Mouse (Mus musculus): Measurements from ENCODE around the gene Oaz1. TPM values are rescaled to one million over a fixed set of nuclear protein-coding genes. Genes with fewer than 3 reads are reported as not detected.

Oaz1 gene
- polyA plus RNA-seq, 2 experiments: 882 to 1,813 TPM

DNA sequence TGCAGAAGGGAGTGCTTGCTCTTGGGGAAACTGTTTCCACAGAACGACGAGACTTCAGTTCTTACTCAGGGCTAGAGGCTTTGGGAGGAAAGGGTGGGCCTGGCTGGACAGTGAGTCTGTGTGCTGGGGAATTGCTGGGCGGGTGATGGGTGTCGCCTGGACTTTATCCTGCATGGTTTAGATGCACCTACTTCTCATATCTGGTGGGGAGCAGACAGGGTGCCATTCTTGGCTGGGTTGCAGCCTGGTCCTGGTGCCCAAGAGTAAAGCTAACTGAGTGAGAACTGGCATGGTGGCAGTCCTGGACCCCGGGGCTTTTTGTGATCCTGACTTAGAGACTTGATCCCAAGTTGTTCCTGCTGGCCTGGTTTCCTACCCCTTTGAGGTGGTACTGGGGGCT, 30.5 kb downstream of the Oaz1 start:
- Histone ChIP-seq H3K4me2 (replicated peaks; ENCODE audit: low read depth, low read length, severe bottlenecking) (0 out of 2 replicates have a peak overlapping the region, but pooled peaks have one; percentile 99), H3K4me3 (replicated peaks; ENCODE audit: low read length) (no peak overlapping the region), H3K36me3 (ENCODE audit: control insufficient read depth, insufficient read depth, low read length) (peaks cover 19% of the 10 kb centered on the region), H3K27ac (replicated peaks; ENCODE audit: low read depth, low read length) (no peak overlapping the region), H3K27me3 (ENCODE audit: control insufficient read depth, insufficient read depth, low read length) (no peaks in the 10 kb centered on the region), H3K9me3 (ENCODE audit: control insufficient read depth, low read length) (no peaks in the 10 kb centered on the region), H3K4me1 (ENCODE audit: control insufficient read depth, insufficient read depth, low read length) (peaks cover 20% of the 10 kb centered on the region), H3K9ac (ENCODE audit: low read depth, low read length, severe bottlenecking) (peak overlapping the region; percentile 36)
- DNase-seq (ENCODE audit: low spot score) (no peak), ATAC-seq (ENCODE audit: low FRiP score, low read depth) (no peak)
- TF ChIP-seq POLR2A (IDR thresholded peaks at IDR 0.05; ENCODE audit: borderline replicate concordance, extremely low read depth, insufficient read depth, insufficient read length): no peak
- WGBS: 85% methylated on average over 5 of the region's 5 CpGs

GRCm38 (mm10) chr10:80857386-80857785, 30.9 kb downstream of the Oaz1 start:
- DNase-seq (ENCODE audit: low spot score) (no peak), ATAC-seq (ENCODE audit: low FRiP score, low read depth) (no peak)
- Histone ChIP-seq H3K9me3 (ENCODE audit: control insufficient read depth, low read length) (no peaks in the 10 kb centered on the region), H3K27me3 (ENCODE audit: control insufficient read depth, insufficient read depth, low read length) (no peaks in the 10 kb centered on the region), H3K4me3 (replicated peaks; ENCODE audit: low read length) (no peak overlapping the region), H3K27ac (replicated peaks; ENCODE audit: low read depth, low read length) (no peak overlapping the region), H3K36me3 (ENCODE audit: control insufficient read depth, insufficient read depth, low read length) (peaks cover 19% of the 10 kb centered on the region), H3K4me2 (replicated peaks; ENCODE audit: low read depth, low read length, severe bottlenecking) (no peak overlapping the region), H3K9ac (ENCODE audit: low read depth, low read length, severe bottlenecking) (peak overlapping the region; percentile 36; the same call in 1 of the 2 replicates), H3K4me1 (ENCODE audit: control insufficient read depth, insufficient read depth, low read length) (peaks cover 20% of the 10 kb centered on the region)
- no peak for TF ChIP-seq POLR2A (IDR thresholded peaks at IDR 0.05; ENCODE audit: borderline replicate concordance, extremely low read depth, insufficient read depth, insufficient read length)
- WGBS: 83% methylated on average over 8 of the region's 8 CpGs

DNA sequence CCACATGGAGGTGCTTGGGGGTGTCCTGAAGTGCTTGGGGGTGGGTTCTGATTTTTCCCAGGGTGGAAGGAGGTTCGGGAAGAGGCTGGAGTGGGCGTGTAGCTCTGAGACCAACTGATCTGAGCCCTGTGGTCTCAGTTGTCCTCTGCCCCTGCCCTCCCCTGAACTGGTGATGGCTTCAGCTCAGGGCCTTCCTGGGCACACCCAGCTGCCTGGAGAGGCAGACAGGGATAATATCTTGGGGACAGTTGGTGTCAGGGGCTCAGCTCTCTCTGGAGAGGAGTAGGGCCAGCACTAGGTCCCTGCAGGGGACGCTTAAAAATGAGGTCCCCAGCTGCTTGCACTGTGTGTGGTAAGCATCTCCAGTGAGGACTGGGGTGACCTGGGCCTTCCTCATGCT, 31.4 kb downstream of the Oaz1 start:
- no peak for ATAC-seq (ENCODE audit: low FRiP score, low read depth)
- no peak for DNase-seq (ENCODE audit: low spot score)
- no peak overlapping the region for H3K4me3 ChIP-seq (replicated peaks; ENCODE audit: low read length)
- no peak for TF ChIP-seq POLR2A (IDR thresholded peaks at IDR 0.05; ENCODE audit: borderline replicate concordance, extremely low read depth, insufficient read depth, insufficient read length)
- 73% methylated on average over 3 of the region's 3 CpGs for WGBS
- H3K4me1 ChIP-seq (ENCODE audit: control insufficient read depth, insufficient read depth, low read length): peaks cover 20% of the 10 kb centered on the region
- peak overlapping the region; percentile 36; the same call in 1 of the 2 replicates for H3K9ac ChIP-seq (ENCODE audit: low read depth, low read length, severe bottlenecking)
- no peak overlapping the region for H3K4me2 ChIP-seq (replicated peaks; ENCODE audit: low read depth, low read length, severe bottlenecking)
- H3K27me3 ChIP-seq (ENCODE audit: control insufficient read depth, insufficient read depth, low read length): no peaks in the 10 kb centered on the region
- H3K36me3 ChIP-seq (ENCODE audit: control insufficient read depth, insufficient read depth, low read length): peaks cover 20% of the 10 kb centered on the region
- no peaks in the 10 kb centered on the region for H3K9me3 ChIP-seq (ENCODE audit: control insufficient read depth, low read length)
- no peak overlapping the region for H3K27ac ChIP-seq (replicated peaks; ENCODE audit: low read depth, low read length)

- Histone ChIP-seq H3K4me3 (replicated peaks; ENCODE audit: low read length) (no peak overlapping the region), H3K9ac (ENCODE audit: low read depth, low read length, severe bottlenecking) (peak overlapping the region; percentile 36; the same call in 1 of the 2 replicates), H3K4me1 (ENCODE audit: control insufficient read depth, insufficient read depth, low read length) (peaks cover 20% of the 10 kb centered on the region), H3K36me3 (ENCODE audit: control insufficient read depth, insufficient read depth, low read length) (peaks cover 21% of the 10 kb centered on the region), H3K9me3 (ENCODE audit: control insufficient read depth, low read length) (no peaks in the 10 kb centered on the region), H3K27me3 (ENCODE audit: control insufficient read depth, insufficient read depth, low read length) (no peaks in the 10 kb centered on the region), H3K4me2 (replicated peaks; ENCODE audit: low read depth, low read length, severe bottlenecking) (no peak overlapping the region), H3K27ac (replicated peaks; ENCODE audit: low read depth, low read length) (no peak overlapping the region)
- 90% methylated on average over 7 of the region's 7 CpGs for WGBS
- DNase-seq (ENCODE audit: low spot score) (no peak), ATAC-seq (ENCODE audit: low FRiP score, low read depth) (no peak)
- no peak for TF ChIP-seq POLR2A (IDR thresholded peaks at IDR 0.05; ENCODE audit: borderline replicate concordance, extremely low read depth, insufficient read depth, insufficient read length)
Measured at GRCm38 (mm10) chr10:80858350-80858935, 32.0 kb downstream of the Oaz1 start.

DNA sequence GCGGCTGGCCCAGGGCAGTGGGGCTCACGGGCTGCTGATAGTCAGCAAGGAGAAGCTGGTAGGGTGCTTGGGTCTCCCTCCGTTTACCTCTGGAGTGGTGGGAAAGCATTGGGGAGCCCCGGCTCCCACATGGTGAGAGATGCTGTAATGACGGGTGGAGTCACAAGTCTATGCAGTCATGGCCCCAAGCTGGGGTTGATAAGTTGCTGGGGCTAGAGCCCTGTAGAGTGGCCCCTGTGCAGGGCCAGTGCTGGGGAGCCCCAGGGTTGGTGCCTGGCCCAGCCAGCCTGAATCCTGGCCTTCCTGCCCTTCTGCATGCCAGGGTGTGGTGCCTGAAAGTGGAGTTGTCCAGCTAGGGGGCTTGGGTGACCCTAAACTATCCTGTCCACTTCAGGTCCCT, 35.8 kb downstream of the Oaz1 start:
- WGBS: 87% methylated on average over 5 of the region's 5 CpGs

More for the DNA sequence above, 35.8 kb downstream of the Oaz1 start:
- DNase-seq (ENCODE audit: low spot score) (no peak), ATAC-seq (ENCODE audit: low FRiP score, low read depth) (no peak)
- H3K9ac ChIP-seq (ENCODE audit: low read depth, low read length, severe bottlenecking): no peak overlapping the region
- peaks cover 54% of the 10 kb centered on the region for H3K36me3 ChIP-seq (ENCODE audit: control insufficient read depth, insufficient read depth, low read length)
- H3K9me3 ChIP-seq (ENCODE audit: control insufficient read depth, low read length): no peaks in the 10 kb centered on the region
- H3K4me3 ChIP-seq (replicated peaks; ENCODE audit: low read length): no peak overlapping the region
- no peak overlapping the region for H3K27ac ChIP-seq (replicated peaks; ENCODE audit: low read depth, low read length)
- no peak overlapping the region for H3K4me2 ChIP-seq (replicated peaks; ENCODE audit: low read depth, low read length, severe bottlenecking)
- H3K27me3 ChIP-seq (ENCODE audit: control insufficient read depth, insufficient read depth, low read length): no peaks in the 10 kb centered on the region
- TF ChIP-seq POLR2A (IDR thresholded peaks at IDR 0.05; ENCODE audit: borderline replicate concordance, extremely low read depth, insufficient read depth, insufficient read length): no peak
- H3K4me1 ChIP-seq (ENCODE audit: control insufficient read depth, insufficient read depth, low read length): no peaks in the 10 kb centered on the region

Data from limb, embryonic 14.5 days (tissue).